In genomic region chr3:34003860-34004259, GRCm38 (mm10) we compare ENCODE assay signal across 35 mouse cellular contexts.
"Had no signal": no experiment of that assay in that cellular context is flagged by ENCODE, and none has a peak within 500 bp of the region (broad histone marks: within the 10 kb centered on the region; RNA-seq: fewer than 3 reads in every experiment).

No protein-coding gene starts in this region.

- H3K4me3 ChIP-seq: heart, embryonic 12.5 days; heart, embryonic 13.5 days; heart, embryonic 15.5 days; hindbrain, embryonic 10.5 days; hindbrain, embryonic 12.5 days; hindbrain, embryonic 13.5 days; hindbrain, embryonic 15.5 days; intestine, embryonic 15.5 days; kidney, embryonic 15.5 days; layer of hippocampus, adult 2 months; left cerebral cortex, adult 2 months had no signal

- H3K27ac ChIP-seq: heart, embryonic 13.5 days; heart, embryonic 15.5 days; hindbrain, embryonic 10.5 days; hindbrain, embryonic 12.5 days; hindbrain, embryonic 13.5 days; hindbrain, embryonic 14.5 days; hindbrain, embryonic 15.5 days; hindbrain, postnatal 0 days; intestine, embryonic 15.5 days; kidney, embryonic 15.5 days; kidney, postnatal 0 days; layer of hippocampus, adult 2 months; left cerebral cortex, adult 2 months had no signal

- H3K4me1 ChIP-seq: hindbrain, embryonic 10.5 days; hindbrain, embryonic 12.5 days; hindbrain, embryonic 13.5 days; hindbrain, embryonic 15.5 days; intestine, embryonic 15.5 days; kidney, embryonic 15.5 days had no signal

- H3K9me3 ChIP-seq: heart, embryonic 12.5 days; heart, embryonic 13.5 days; heart, embryonic 15.5 days; hindbrain, embryonic 10.5 days; hindbrain, embryonic 12.5 days; hindbrain, embryonic 13.5 days; hindbrain, embryonic 15.5 days; intestine, embryonic 15.5 days; kidney, embryonic 15.5 days had no signal

- ATAC-seq: hindbrain, embryonic 16.5 days; hindbrain, postnatal 0 days; inflammation-experienced regulatory T-cells, adult 6 months; intestine, embryonic 15.5 days; intestine, embryonic 16.5 days; intestine, postnatal 0 days had no signal

- H3K36me3 ChIP-seq: heart, embryonic 12.5 days; heart, embryonic 13.5 days; heart, embryonic 15.5 days; hindbrain, embryonic 10.5 days; hindbrain, embryonic 12.5 days; hindbrain, embryonic 13.5 days; hindbrain, embryonic 15.5 days; intestine, embryonic 15.5 days; kidney, embryonic 15.5 days had no signal

- H3K9ac ChIP-seq: heart, embryonic 12.5 days; heart, embryonic 13.5 days; heart, embryonic 15.5 days; hindbrain, embryonic 12.5 days; hindbrain, embryonic 13.5 days; hindbrain, embryonic 14.5 days; hindbrain, embryonic 15.5 days; intestine, embryonic 15.5 days; kidney, embryonic 15.5 days had no signal

- H3K4me2 ChIP-seq: heart, embryonic 11.5 days; heart, embryonic 12.5 days; heart, embryonic 13.5 days; heart, embryonic 15.5 days; hindbrain, embryonic 12.5 days; hindbrain, embryonic 13.5 days; hindbrain, embryonic 14.5 days; hindbrain, embryonic 15.5 days; intestine, embryonic 15.5 days; kidney, embryonic 15.5 days had no signal

- H3K27me3 ChIP-seq: heart, embryonic 12.5 days; heart, embryonic 13.5 days; heart, embryonic 15.5 days; hindbrain, embryonic 12.5 days; hindbrain, embryonic 13.5 days; hindbrain, embryonic 15.5 days; intestine, embryonic 15.5 days; kidney, embryonic 15.5 days had no signal

- DNase-seq: heart, postnatal 10 days; heart, postnatal 14 days; heart, postnatal 36 days; heart, postnatal 4 days; kidney, adult 11 months; kidney, adult 18-20 months; kidney, adult 2 months; kidney, adult 8-10 months; kidney, adult 9 months; kidney, postnatal 10 days; kidney, postnatal 14 days; kidney, postnatal 25 days; kidney, postnatal 36 days; kidney, postnatal 4 days; layer of hippocampus, adult 9-11 months; layer of hippocampus, postnatal 36 days had no signal
